Mouse (Mus musculus): ENCODE results near the gene Kazald1.

The Kazald1 gene

DNA sequence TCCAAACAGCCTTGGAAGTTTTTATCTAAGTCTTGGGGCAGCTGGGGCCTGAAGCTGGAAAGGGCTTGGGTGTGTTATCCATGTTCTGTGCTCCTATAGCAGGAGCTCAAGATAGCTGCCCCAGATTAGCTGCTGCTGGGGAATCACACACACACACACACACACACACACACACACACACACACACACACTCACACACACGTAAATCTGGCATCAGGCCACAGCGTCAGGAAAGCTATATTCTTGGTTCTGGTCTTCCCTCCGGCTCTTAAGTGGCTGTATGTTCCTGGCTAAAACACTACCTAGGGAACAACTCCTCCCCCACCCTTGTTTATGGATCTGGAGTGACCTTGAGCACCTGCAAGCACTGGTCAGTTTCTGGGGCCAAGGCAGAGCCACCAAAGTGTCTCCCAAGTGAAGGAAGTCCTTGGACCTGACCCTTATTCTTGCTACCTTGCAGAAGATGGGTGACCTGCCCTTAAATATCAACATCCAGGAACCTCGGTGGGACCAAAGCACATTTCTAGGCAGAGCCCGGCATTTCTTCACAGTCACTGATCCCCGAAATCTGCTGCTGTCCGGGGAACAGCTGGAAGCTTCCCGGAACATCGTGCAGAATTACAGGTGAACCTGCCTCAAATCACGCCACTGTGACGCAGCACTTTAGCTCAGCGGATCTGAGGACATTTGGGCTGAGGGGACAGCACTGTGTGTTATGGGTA lies 26.2 kb upstream of the Kazald1 start:
- no peak for DNase-seq

DNA sequence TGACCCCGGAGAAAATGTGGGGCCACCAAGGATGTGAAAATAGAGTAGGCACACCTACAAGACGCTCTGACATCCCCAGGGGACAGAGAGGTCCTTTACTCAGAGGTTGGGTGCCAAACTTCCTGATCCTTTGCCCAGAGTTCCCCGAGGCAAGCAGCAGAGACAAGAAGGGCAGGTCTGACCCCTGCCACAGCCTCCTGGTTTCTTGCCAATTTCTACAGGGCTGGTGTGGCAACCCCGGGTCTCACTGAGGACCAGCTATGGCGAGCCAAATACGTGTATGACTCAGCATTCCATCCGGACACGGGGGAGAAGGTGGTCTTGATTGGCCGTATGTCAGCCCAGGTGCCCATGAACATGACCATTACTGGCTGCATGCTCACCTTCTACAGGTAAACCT lies 25.5 kb upstream of the Kazald1 start:
- no peak for DNase-seq

DNA sequence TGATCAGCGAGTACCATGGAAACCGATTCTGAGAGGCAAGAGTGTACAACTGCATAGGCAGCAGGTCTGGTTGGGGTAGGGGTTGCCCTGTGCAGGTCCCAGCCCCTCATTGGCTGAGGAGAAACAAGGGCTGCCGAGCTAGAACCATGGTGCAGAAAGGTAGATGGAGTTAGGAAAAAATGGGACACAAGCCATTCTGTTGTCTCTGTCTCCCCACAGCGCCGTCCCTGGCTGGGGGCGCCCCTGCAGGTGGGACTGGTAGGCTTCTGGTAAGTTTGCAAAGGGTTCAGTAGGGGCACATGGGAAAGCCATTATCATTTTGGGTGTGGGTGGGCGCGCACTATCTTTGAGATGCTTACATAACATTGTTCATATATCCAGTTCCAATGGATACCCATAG lies 21.6 kb upstream of the Kazald1 start:
- DNase-seq: no peak

DNA sequence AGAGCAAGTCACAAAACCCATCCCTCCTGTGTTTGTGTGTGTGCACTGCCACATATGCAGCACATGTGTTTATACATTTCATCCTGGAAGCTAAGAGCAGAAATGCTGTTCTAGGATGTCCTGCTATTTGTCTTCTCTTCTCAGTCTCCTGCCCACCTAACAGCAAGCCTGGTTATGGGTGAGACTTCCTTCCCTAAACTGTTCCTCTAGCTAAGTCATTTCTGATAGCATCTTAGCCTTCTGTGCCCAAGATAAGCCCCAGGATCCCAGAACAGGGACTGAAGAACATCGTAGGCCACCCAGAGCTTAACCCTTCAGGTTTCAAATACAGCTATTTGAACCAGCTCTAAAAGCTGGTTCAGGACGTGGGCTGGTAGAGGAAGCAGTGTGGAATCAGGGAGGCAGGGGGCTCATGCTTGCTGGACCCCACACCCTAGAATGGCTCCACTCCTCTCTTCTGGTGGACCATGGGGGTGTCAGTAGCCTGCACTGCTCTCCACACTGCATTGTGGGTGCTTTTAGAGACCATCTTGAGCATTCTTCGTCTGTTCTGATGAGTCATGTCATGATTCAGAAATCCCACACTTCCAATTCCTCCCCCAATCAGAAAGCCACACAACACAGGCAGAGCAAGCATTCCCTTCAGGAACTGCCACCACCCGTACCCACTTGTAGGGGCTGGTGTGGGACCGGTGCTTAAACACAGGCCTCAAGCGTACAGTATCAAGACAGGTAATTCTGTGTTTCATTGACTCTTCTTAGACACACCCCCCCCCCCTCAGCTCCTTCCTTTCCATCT lies 19.9 kb upstream of the Kazald1 start:
- DNase-seq: no peak

DNA sequence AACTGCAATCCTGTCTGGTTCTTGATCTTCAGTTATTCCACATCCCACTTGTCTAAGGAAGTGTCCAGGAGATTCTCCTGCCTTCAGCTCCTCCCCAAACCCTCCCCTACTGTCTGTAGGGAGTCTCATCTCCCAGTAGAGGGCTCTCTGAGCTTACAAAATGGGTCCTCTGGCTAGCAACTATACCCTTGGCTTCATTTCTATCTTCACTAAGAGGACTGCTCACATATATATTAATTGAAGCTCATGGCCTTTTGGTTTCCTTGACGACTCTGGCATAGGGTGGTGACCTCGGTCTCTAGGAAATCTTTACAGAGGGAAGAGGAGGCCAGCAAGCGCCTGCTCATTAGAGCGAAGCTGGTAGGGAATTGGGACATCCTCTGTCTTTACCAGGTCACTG lies 18.7 kb upstream of the Kazald1 start:
- DNase-seq: peak; percentile 33

DNA sequence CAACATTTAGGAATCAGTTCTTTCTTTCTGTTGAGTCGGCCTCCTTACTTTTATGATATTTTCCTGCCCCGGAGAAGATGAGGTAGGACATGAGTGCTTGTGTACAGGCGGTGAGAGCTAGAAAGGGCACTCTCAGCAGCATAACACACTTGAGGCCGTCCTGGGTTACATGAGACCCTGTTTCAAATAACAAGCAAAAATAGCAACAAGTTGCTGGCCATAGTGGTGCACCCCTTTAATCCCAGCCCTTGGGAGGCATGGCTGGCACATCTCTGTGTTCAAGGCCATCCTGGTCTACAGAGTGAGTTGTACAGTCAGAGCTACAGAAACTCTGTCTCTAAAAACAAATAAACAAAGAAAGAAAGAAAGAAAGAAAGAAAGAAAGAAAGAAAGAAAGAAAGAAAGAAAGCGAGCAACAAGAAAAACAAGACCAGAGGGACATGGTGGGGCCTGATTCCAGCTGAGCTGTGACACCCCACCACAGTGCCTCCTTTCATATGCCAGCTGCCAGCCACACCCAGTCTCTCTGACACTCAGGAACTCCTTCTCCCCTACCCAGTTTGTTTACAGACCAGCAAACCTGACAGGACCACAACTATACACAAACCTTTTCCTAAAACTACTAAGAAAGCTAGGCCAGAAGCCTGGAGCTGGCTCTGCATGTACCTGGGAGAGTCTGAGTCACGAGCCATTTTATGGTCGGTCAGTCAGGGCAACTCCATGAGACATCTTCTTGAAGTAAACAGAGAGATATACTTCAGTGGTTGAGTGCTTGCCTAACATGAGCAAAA lies 17.9 kb upstream of the Kazald1 start:
- peak; percentile 59 for DNase-seq

DNA sequence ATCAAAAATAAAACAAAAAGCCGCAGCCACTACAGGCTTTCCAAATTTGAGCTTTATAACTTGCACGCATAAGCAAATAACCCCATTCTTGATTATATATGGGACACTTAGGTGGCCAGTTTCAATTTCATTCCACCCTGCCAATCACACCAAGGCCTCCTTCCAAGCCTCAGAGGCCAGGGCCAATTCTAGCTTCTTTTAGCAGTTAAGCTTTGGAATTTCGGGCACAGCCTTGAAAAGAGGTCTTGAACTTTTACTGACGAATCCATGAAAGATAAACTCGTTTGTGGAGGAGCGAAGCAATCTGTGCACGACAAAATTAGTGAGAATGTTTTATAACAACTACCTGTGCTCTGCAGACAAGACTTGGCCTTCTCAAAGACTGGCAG lies 17.3 kb upstream of the Kazald1 start:
- DNase-seq: no peak

DNA sequence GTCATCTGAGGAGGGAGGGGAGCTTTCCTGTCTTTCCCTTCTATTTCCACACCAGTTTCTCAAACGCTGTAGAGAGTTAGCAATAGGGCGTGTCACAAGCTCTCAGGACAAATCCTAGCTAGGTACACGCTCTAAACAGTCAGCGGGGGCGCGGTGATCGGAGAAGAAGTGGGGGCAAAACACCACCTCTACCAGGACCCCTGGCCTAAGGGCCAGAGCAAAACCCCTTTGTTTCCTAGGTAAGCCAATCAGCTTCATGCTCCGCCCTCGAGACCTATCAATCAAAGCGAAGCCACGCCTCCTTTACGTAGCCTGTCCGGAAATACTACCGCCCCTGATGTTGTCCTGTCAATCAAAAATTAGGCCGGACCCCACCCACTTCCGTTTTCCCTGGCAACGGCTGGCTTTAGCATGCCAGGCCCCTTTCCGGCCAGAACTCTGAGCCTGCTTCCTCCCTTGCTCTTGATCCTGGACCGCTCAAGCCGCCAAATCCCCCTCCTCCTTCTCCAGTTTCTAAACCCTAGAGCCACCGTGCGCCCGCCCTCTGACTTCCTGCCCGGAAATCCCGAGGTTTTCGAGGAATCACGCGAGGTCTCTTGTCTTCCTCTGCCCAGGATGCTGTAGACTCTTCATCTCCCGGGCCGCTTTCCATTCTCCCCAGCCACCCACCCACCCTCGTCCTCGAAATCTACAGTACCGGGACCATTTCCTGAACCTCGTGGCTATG lies 16.8 kb upstream of the Kazald1 start:
- peak; percentile 91 for DNase-seq

DNA sequence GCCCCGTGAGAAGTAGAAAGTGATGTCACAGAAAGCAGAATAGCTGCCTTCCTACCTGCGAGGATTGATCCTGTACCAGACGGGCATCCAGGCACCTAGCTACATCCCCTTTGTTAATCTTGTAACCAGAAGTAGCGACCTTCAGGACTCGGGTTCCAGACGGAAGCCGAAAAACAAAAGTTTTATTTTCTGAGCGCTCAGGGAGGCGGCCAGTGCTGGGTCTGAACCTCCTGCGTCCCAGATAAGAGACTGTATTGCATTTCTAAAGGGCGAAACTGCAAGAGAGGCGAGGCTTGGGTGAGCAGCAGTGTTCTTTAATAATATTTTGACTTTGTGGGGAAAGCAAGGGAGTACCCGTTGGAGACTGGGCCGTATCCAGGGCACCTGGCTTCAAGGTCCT lies 16.2 kb upstream of the Kazald1 start:
- DNase-seq: no peak

DNA sequence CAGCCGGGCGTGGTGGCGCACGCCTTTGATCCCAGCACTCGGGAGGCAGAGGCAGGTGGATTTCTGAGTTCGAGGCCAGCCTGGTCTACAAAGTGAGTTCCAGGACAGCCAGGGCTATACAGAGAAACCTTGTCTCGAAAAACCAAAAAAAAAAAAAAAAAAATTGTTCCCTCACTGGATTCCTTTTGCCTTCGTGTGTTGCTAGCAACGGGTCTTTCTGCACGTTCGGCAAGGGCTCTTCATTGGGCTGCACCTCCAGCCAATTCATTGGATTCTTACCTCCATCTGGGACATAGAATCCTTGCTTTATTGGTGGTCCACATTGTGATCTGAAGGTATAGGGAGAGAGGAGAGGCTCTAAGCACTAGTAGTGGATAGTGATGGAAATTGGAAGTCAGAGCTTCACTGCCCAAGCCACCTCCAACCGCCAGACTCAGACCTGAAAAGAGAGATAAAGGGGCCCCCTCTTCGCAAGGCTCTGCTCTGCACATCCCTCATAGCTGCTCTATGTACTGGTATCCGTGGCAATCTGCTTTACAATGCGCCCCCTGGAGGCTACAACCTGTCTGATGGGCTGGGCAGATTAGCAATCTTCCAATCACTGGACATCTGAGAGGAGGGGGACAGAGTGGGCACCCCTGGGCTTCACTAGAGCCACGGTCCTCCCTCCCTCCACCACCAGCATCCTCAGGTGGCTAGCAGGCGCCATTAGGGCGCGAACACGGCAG lies 11.3 kb upstream of the Kazald1 start:
- DNase-seq: peak; percentile 59

DNA sequence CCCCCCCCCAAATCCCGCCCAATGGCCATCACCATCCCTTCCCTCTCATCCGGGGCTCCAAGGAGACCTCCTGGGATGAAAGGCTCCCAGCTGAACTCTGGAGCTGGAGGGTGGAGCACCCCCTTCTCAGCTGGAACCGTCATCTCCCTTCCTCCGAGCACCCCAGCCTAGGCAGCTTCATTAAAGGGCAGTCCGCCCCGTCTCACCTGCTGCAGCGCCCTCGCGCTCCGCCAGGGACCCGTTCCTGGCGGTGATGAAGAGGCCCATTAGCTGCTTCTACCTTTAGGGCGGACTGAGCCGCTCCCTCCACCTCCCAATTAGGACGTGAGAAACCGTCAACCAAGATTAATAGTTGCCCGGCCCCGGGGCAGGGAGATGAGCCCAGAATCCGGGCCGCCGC lies 9.8 kb upstream of the Kazald1 start:
- DNase-seq: no peak

DNA sequence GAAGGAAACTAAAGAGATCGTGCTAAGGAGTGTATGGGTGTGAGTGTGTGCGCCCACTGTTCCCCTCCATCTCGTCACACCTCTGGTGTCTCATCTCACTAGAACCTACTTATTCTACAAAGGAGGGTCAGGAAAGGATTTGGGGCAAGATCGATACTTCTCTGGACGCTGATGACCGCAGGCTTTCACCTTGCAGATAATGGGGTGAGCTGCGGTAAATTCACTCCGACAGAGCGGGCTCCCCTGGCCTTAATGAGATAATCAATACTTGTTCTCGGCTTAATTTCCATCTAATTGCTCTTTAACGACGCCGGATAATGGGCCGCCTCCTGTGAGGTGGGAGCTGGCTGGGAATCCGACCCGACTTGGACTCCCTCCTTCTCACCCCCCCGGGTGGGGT lies 7.9 kb upstream of the Kazald1 start:
- no peak for DNase-seq

DNA sequence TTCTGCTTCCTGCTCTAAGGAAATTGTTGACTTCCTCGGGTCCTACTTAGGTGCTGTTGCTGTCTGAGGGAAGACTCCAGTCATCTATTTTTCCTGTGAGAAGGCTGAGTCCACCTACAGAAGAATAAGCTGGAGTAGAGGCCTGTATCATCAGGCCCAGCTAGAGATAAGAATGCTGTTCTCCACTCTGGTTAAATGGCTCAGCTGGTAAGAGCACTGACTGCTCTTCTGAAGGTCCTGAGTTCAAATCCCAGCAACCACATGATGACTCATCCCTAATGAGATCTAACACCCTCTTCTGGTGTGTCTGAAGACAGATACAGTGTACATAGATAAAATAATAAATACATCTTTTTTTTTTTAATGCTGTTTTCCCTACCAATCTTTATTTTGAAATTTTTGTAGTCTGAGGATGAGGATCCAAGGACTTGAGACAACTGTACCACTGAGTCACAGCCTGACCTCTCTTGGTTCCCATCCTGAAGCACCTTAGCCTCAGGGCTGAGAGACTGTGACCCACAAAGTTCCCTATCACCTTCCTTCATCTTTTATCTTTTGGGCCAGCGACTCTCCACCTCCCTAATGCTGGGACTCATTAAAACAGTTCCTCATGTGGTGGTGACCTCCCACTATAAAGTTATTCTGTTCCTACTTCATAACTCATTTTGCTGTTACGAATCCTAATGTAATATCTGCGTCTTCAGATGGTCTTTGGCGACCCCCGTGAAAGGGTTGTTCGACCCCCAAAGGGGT lies 7.1 kb upstream of the Kazald1 start:
- no peak for DNase-seq

DNA sequence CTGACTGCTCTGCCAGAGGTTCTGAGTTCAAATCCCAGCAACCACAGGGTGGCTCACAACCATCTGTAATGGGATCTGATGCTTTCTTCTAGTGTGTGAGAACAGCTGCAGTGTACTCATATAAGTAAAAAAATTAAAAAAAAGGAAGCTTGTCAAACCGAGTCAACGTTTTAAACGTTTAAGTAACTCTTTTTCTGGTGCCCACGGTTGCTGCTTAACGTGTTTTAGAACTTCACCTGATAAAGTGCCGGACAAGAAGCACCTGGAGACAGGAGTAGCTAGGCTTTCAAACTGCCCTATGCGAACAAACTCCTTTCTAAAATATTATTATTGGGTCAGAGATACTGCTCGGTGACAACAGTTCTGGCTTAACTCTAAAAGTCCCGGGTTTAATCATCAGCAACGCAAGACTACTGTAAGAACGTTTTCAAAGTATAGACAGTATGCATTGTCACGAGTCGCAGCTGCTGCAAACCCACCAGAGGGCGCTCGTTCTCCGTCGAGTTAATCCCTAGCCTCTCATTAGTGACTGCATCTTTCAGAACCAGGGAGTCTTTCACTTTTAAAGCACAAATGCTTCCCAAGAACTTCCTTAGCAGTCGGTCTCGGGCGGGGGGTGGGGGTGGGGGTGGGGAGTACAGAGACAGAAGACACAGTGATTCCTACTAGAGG lies 1.0 kb upstream of the Kazald1 start:
- peak; percentile 88 for DNase-seq

DNA sequence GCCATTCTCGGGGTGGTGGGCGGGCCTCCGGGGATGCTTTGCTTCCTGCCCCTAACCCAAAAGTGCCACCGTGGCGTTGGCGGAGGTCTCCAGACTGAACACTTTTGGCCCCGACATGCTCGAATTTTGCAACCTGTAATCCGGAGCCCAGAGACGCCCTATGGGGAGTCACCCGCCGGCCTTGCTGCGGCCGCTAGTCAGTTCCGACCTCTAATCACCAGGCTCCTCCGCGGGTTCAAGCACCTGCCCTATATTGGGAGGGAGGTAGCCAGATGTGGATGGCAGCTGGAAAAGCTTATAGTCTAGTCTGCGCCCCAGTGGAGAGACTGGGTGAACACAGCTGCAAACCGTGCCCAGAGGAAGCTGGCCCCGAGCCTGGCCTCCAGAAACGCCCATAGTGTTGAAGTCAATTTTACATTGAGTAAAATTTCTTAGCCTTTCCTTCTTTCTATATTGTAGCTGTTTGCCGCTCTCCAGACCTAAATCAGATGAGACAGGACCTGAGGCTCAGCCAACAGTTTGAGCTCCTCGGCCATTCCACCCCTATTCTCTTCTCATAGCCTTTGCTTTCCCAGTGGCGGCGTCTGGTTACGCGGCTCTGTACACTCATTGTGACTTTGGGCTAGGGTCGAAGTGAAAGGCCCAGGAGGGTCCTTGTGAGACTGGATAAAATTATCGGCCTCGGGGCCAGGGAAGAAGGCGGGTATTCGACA lies 438 bp downstream of the Kazald1 start:
- DNase-seq: no peak

DNA sequence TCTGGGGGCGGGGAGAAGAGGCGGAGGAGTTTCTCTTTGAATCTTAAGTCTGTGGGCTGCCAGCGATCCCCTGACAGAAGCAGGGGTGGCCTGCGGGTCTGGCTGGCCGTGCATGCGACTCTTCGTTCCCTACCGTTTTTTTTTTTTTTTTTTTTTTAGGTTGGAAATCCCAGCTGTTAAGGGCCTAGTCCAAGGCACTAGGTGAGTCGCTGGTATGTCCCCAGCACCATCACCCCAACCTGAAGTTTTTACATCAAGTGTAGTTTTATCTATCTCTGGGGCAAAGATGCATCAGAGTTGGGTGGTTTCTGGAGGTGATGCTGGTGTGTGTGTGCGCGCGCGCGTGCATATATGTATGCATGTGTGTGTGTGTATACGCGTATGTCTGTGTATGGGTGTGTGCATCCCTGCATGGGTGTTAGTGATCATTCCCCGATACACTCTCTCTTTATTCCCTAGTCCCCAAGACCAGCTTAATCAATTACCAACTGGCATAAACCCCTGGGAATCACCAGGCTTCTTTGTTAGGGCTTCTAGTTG lies 1.1 kb downstream of the Kazald1 start:
- DNase-seq: no peak

DNA sequence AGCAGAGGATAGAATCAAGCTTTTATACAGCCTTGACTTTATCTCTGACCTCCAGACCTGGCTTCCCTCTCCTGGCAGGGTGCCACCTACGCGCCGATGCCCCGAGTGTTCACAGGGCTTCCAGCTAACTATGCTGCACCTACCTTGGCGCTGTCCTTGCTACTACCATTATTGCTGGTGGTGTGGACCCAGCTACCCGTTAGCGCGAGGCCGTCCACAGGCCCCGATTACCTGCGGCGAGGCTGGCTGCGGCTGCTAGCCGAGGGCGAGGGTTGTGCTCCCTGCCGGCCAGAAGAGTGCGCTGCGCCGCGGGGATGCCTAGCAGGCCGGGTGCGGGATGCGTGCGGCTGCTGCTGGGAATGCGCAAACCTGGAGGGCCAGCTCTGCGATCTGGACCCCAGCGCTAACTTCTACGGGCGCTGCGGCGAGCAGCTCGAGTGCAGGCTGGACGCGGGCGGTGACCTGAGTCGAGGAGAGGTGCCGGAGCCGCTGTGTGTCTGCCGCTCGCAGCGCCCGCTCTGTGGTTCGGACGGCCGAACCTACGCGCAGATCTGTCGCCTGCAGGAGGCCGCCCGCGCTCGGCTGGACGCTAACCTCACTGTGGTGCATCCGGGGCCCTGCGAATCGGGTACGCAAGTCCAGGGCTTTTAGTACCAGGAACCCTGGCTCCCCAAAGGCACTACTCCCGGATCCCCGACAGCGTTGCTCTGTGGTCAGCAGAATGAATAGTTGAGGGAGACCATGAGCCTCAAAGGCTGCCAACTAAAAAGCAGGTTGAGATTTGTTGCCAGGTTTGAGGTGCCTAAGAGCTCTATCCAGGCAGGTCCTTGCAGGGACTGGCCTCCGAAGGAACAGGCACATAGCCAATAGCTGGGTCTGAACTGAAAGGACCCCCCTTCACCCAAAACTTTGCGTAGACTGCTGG lies 1.8 kb downstream of the Kazald1 start:
- peak; percentile 40 for DNase-seq

DNA sequence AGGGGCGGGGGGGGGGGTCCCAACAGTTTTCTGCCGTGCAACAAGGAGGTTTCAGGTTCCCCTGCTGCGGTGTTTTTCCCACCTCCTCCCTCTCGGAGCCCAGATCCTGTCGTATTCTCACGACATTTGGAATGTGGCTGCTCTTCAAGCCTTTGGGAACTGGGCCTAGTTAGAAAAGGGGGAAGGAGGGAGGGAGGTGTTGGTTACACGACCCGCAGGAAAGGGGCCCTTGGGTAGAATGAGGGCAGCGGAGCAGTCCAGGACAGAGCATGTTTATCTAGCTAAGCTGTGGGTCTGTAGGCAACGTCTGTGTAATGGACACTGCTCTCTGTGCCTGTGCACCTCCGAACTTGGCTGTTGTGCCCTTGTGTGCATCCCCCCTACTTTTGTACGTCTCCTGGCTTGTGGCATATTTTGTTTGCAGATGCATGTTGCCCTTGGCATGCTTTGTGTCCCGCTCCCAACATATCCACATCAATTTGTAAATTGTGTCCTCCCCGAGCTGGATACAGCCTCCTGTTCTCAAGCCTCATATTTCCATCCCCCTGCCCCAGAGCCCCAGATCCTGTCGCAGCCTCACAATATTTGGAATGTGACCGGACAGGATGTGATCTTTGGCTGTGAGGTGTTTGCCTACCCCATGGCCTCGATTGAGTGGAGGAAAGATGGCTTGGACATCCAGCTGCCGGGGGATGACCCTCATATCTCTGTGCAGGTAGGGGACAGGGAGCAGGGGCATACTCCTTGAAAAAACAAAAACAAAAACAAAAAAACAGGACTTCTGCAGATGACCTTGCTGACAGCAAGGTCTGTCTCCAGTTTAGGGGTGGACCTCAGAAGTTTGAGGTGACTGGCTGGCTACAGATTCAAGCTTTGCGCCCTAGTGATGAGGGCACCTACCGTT lies 3.0 kb downstream of the Kazald1 start:
- no peak for DNase-seq
